Comparison of ENCODE assay signal across 21 mouse cellular contexts in genomic region chr14:79934426-79934825, GRCm38 (mm10). TPM values are rescaled to one million over a fixed set of nuclear protein-coding genes. Genes with fewer than 3 reads are reported as not detected.
"Had no signal": no experiment of that assay in that cellular context is flagged by ENCODE, and none has a peak within 500 bp of the region (broad histone marks: within the 10 kb centered on the region; RNA-seq: fewer than 3 reads in every experiment).

No protein-coding gene starts in this region.

- H3K4me3 ChIP-seq: midbrain, embryonic 10.5 days; midbrain, embryonic 12.5 days; myocyte; neural tube, embryonic 13.5 days; neural tube, embryonic 15.5 days had no signal

- H3K4me2 ChIP-seq: lung, embryonic 14.5 days; midbrain, embryonic 12.5 days; neural tube, embryonic 13.5 days; neural tube, embryonic 15.5 days had no signal

- DNase-seq: lung, adult 18-20 months; lung, embryonic 14.5 days; lung, postnatal 10 days; lung, postnatal 4 days; midbrain, embryonic 14.5 days; retina, postnatal 1 day; right cerebral cortex, adult 18-20 months; right cerebral cortex, postnatal 25 days; right cerebral cortex, postnatal 4 days; spleen, adult 18-20 months; thymus, adult 2 months; thymus, postnatal 25 days; thymus, postnatal 4 days had no signal

- H3K27me3 ChIP-seq: midbrain, embryonic 12.5 days; neural tube, embryonic 13.5 days; neural tube, embryonic 15.5 days had no signal

- H3K9ac ChIP-seq: lung, embryonic 14.5 days; midbrain, embryonic 12.5 days; neural tube, embryonic 13.5 days; neural tube, embryonic 15.5 days had no signal

- H3K9me3 ChIP-seq: midbrain, embryonic 10.5 days; midbrain, embryonic 12.5 days; neural tube, embryonic 13.5 days; neural tube, embryonic 15.5 days had no signal

- H3K36me3 ChIP-seq: midbrain, embryonic 10.5 days; midbrain, embryonic 12.5 days; neural tube, embryonic 13.5 days; neural tube, embryonic 15.5 days had no signal

- H3K4me1 ChIP-seq: midbrain, embryonic 10.5 days; midbrain, embryonic 12.5 days; neural tube, embryonic 13.5 days; neural tube, embryonic 15.5 days had no signal

- ATAC-seq: midbrain, embryonic 16.5 days had no signal

- H3K27ac ChIP-seq: midbrain, embryonic 10.5 days; midbrain, embryonic 12.5 days; neural tube, embryonic 13.5 days; neural tube, embryonic 15.5 days had no signal

RNA-seq across cellular contexts. Expression of gene Olfm4, which starts 49.5 kb away (rescaled TPM):
- polyA plus RNA-seq: myocyte; testis, adult 2 months; urinary bladder, adult 2 months had no signal
